Mouse (Mus musculus): Measurements from ENCODE around the gene Rpl12. TPM values are rescaled to one million over a fixed set of nuclear protein-coding genes. Genes with fewer than 3 reads are reported as not detected.
"Not testable (repeated sequence)": the region's sequence is repeated elsewhere in the genome, so short reads cannot be mapped to it uniquely, and the experiment has no call there.

Rpl12 gene
- polyA plus RNA-seq, 1 experiment = 554 TPM

GRCm38 (mm10) chr2:32983617-32984016 lies 22.3 kb downstream of the Rpl12 start:
- no peak for TF ChIP-seq POLR2A (IDR thresholded peaks at IDR 0.05; ENCODE audit: borderline replicate concordance, extremely low read depth, insufficient read depth, insufficient read length, poor library complexity, severe bottlenecking)
- no peak for TF ChIP-seq CTCF (IDR thresholded peaks at IDR 0.05; ENCODE audit: borderline replicate concordance, extremely low read depth, insufficient read depth, insufficient read length)
- DNase-seq (ENCODE audit: low read depth) = no peak

GRCm38 (mm10) chr2:32985844-32986243 lies 24.5 kb downstream of the Rpl12 start:
- TF ChIP-seq POLR2A (IDR thresholded peaks at IDR 0.05; ENCODE audit: borderline replicate concordance, extremely low read depth, insufficient read depth, insufficient read length, poor library complexity, severe bottlenecking) (no peak), CTCF (IDR thresholded peaks at IDR 0.05; ENCODE audit: borderline replicate concordance, extremely low read depth, insufficient read depth, insufficient read length) (no peak)
- DNase-seq (ENCODE audit: low read depth) = no peak

- TF ChIP-seq POLR2A (IDR thresholded peaks at IDR 0.05; ENCODE audit: borderline replicate concordance, extremely low read depth, insufficient read depth, insufficient read length, poor library complexity, severe bottlenecking) (no peak), CTCF (IDR thresholded peaks at IDR 0.05; ENCODE audit: borderline replicate concordance, extremely low read depth, insufficient read depth, insufficient read length) (no peak)
- no peak for DNase-seq (ENCODE audit: low read depth)
These were observed 28.0 kb downstream of the Rpl12 start for GRCm38 (mm10) chr2:32989376-32989775.

DNA sequence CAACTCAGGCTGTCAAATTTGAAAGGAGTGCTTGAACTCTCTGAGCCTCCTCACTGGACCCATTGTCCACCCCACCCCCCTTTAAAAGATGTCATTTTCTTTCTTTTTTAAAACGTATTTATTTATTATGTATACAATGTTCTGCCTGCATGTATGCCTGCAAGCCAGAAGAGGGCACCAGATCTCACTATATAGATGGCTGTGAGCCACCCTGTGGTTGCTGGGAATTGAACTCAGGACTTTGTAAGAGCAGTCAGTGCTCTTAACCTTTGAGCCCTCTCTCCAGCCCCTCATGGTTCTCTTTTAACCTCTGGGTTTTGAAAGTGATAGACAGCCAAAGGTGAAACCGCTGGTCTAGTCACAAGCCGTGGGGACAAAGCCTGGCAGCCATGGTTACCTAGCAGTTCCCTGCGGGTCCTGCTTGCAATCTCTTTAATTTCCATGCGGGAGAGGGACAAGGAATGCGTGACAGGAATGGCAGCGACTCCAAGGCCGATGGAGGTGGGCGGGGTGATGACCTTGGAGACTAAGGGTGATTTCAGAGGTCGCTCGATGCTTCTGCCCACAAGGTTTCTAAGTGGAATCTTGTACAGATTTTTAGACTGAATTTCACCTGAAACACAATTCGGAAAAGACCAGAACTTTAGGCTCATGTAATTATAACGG lies 28.9 kb downstream of the Rpl12 start:
- TF ChIP-seq CTCF (IDR thresholded peaks at IDR 0.05; ENCODE audit: borderline replicate concordance, extremely low read depth, insufficient read depth, insufficient read length) (peak; percentile 37; the same call in 1 of the 2 replicates), POLR2A (IDR thresholded peaks at IDR 0.05; ENCODE audit: borderline replicate concordance, extremely low read depth, insufficient read depth, insufficient read length, poor library complexity, severe bottlenecking) (no peak)
- peak; percentile 25 for DNase-seq (ENCODE audit: low read depth)

DNA sequence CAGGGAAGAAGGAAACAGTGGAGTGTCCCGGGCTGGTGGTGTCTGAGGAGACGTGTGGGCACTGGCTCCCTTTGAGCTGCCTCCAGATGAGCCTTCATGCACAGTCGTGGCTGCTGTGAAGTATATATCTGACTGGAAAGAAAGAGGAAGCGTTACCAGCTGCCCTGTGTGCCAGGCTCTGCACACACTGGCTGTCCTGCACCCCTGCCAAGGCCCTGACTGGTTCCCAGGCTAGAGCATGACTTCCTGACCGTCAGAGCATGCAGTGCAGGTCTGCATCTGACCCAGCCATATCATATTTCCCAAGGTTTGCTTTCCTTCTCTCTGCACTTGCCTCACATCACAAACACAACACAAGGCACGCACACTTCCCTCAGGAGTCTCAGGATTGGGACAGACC lies 30.8 kb downstream of the Rpl12 start:
- TF ChIP-seq POLR2A (IDR thresholded peaks at IDR 0.05; ENCODE audit: borderline replicate concordance, extremely low read depth, insufficient read depth, insufficient read length, poor library complexity, severe bottlenecking) = no peak
- TF ChIP-seq CTCF (IDR thresholded peaks at IDR 0.05; ENCODE audit: borderline replicate concordance, extremely low read depth, insufficient read depth, insufficient read length) = no peak
- DNase-seq (ENCODE audit: low read depth) = no peak

DNA sequence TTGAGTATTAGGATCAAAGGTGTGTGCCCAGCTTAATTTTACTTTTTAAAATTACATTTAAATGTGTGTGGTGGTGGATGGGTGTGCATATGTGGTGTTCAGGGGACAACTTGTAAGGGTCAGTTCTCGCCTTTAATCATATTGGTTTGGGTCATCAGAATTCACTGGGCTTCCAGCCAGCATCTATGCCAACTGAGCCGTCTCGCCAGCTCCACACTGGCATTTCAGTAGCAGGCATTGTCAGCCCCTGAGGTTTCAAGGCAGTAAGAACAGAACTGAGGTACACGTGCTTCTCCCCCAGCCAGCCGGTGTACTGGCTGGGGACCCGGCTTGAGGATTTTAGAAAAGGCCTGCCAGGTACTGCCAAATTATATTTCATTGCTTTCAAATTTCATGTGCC lies 35.7 kb downstream of the Rpl12 start:
- DNase-seq (ENCODE audit: low read depth) = peak; percentile 36
- TF ChIP-seq CTCF (IDR thresholded peaks at IDR 0.05; ENCODE audit: borderline replicate concordance, extremely low read depth, insufficient read depth, insufficient read length) (no peak), POLR2A (IDR thresholded peaks at IDR 0.05; ENCODE audit: borderline replicate concordance, extremely low read depth, insufficient read depth, insufficient read length, poor library complexity, severe bottlenecking) (no peak)

GRCm38 (mm10) chr2:32997792-32998191 lies 36.4 kb downstream of the Rpl12 start:
- TF ChIP-seq CTCF (IDR thresholded peaks at IDR 0.05; ENCODE audit: borderline replicate concordance, extremely low read depth, insufficient read depth, insufficient read length) (no peak), POLR2A (IDR thresholded peaks at IDR 0.05; ENCODE audit: borderline replicate concordance, extremely low read depth, insufficient read depth, insufficient read length, poor library complexity, severe bottlenecking) (no peak)
- DNase-seq (ENCODE audit: low read depth) = no peak

GRCm38 (mm10) chr2:32999752-33000151 lies 38.4 kb downstream of the Rpl12 start:
- DNase-seq (ENCODE audit: low read depth) = no peak
- no peak for TF ChIP-seq POLR2A (IDR thresholded peaks at IDR 0.05; ENCODE audit: borderline replicate concordance, extremely low read depth, insufficient read depth, insufficient read length, poor library complexity, severe bottlenecking)

DNA sequence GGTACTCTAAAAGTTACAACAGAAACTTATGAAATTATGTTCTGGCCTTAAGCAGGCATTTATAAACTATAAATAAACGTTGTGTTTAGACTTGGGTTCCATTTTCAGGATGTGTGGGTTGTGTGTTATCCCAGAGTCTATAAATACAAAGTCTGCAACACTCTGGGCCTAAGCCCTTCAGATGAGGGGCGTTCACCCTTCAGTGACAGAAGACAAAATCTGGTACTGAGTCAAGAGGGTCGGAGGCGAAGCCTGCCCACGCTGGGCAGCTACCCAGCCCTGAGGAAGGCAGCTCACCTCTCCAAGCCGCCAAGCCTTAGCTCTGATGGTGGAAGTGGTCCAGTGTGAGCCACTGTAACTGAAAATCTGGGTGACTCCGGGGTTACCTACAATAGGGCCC lies 40.8 kb downstream of the Rpl12 start:
- TF ChIP-seq POLR2A (IDR thresholded peaks at IDR 0.05; ENCODE audit: borderline replicate concordance, extremely low read depth, insufficient read depth, insufficient read length, poor library complexity, severe bottlenecking) (no peak), CTCF (IDR thresholded peaks at IDR 0.05; ENCODE audit: borderline replicate concordance, extremely low read depth, insufficient read depth, insufficient read length) (no peak)
- DNase-seq (ENCODE audit: low read depth) = no peak

GRCm38 (mm10) chr2:33005041-33005440 lies 43.7 kb downstream of the Rpl12 start:
- TF ChIP-seq POLR2A (IDR thresholded peaks at IDR 0.05; ENCODE audit: borderline replicate concordance, extremely low read depth, insufficient read depth, insufficient read length, poor library complexity, severe bottlenecking) (no peak), CTCF (IDR thresholded peaks at IDR 0.05; ENCODE audit: borderline replicate concordance, extremely low read depth, insufficient read depth, insufficient read length) (no peak)
- peak; percentile 29 for DNase-seq (ENCODE audit: low read depth)

DNA sequence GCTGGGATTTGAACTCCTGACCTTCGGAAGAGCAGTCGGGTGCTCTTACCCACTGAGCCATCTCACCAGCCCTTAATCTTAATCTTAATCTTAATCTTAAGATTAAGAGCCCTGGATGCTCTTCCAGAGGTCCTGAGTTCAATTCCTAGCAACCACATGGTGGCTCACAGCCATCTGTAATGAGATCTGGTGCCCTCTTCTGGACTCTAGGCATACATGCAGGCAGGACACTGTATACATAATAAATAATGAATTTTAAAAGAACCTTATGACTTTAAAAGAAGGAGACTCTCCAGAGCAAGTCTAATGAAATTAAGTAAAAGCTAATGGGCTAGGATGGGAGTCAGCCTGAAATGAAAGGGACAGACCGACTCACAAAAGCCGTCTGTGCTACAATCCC lies 47.7 kb downstream of the Rpl12 start:
- DNase-seq (ENCODE audit: low read depth) = not testable (repeated sequence)

- DNase-seq (ENCODE audit: low read depth) = peak; percentile 78
These were observed 53.5 kb downstream of the Rpl12 start for GRCm38 (mm10) chr2:33014877-33015276.

More at GRCm38 (mm10) chr2:33014877-33015276, 53.5 kb downstream of the Rpl12 start:
- TF ChIP-seq CTCF (IDR thresholded peaks at IDR 0.05; ENCODE audit: borderline replicate concordance, extremely low read depth, insufficient read depth, insufficient read length) = no peak
- TF ChIP-seq POLR2A (IDR thresholded peaks at IDR 0.05; ENCODE audit: borderline replicate concordance, extremely low read depth, insufficient read depth, insufficient read length, poor library complexity, severe bottlenecking) = no peak

Other genes starting within 250 kb of the Rpl12 start
- 197 and 278 TPM in 2 replicates for gene Cdk9, start 248.5 kb upstream of the Rpl12 start, polyA plus RNA-seq (2012; rRNA removed)
- 47.8 and 60.6 TPM in 2 replicates for gene Sh2d3c, start 240.5 kb upstream of the Rpl12 start, polyA plus RNA-seq (2012; rRNA removed)
- 4.4 and 4.8 TPM in 2 replicates for gene 6330409D20Rik, start 220.5 kb upstream of the Rpl12 start, polyA plus RNA-seq (2012; rRNA removed)
- gene Tor2a, start 204.3 kb upstream of the Rpl12 start, polyA plus RNA-seq (2012; rRNA removed) = 60.6 and 96.6 TPM in 2 replicates
- gene Ttc16, start 185.9 kb upstream of the Rpl12 start, polyA plus RNA-seq (2012; rRNA removed) = 1.4 and 1.6 TPM in 2 replicates
- 7.1 and 8.7 TPM in 2 replicates for gene Ptrh1, start 185.8 kb upstream of the Rpl12 start, polyA plus RNA-seq (2012; rRNA removed)
- 0.71 and 0.86 TPM in 2 replicates for gene Cfap157, start 177.1 kb upstream of the Rpl12 start, polyA plus RNA-seq (2012; rRNA removed)
- gene Stxbp1, start 114.3 kb upstream of the Rpl12 start, polyA plus RNA-seq (2012; rRNA removed) = 170 and 238 TPM in 2 replicates
- gene Fam129b, start 85.4 kb upstream of the Rpl12 start, polyA plus RNA-seq (2012; rRNA removed) = 40.2 and 47.0 TPM in 2 replicates
- 28.4 and 31.8 TPM in 2 replicates for gene Lrsam1, start 55 bp downstream of the Rpl12 start, polyA plus RNA-seq (2012; rRNA removed)
- gene Slc2a8, start 20.5 kb downstream of the Rpl12 start, polyA plus RNA-seq (2012; rRNA removed) = 26.9 and 40.6 TPM in 2 replicates
- 27.7 and 42.1 TPM in 2 replicates for gene Garnl3, start 170.1 kb downstream of the Rpl12 start, polyA plus RNA-seq (2012; rRNA removed)